ENCODE assay signal across 8 mouse cellular contexts in genomic region chr11:82746138-82746537, GRCm38 (mm10). TPM values are rescaled to one million over a fixed set of nuclear protein-coding genes. Genes with fewer than 3 reads are reported as not detected.
DNase-seq lines count a peak whose midpoint lies in the region; ATAC-seq and TF ChIP-seq lines count a peak whose summit lies in the region.
"Had no signal": no experiment of that assay in that cellular context is flagged by ENCODE, and none has a peak within 500 bp of the region (broad histone marks: within the 10 kb centered on the region; RNA-seq: fewer than 3 reads in every experiment).

No protein-coding gene starts in this region.

- H3K4me2 ChIP-seq in liver, embryonic 12.5 days: no peak overlapping the region; the same call in 1 of the 2 replicates
- H3K4me2 ChIP-seq: neural tube, embryonic 12.5 days had no signal

- peak; percentile 68 to 94 (median 80) for TF ChIP-seq CTCF in MEL (IDR thresholded peaks at IDR 0.05 in 2 of 3, conservative IDR thresholded peaks at IDR 0.05 in 1 of 3; ENCODE audit: control insufficient read depth in 1 of 3, insufficient read depth in 1 of 3, low read depth in 2 of 3, low read length in 3 of 3, poor library complexity in 1 of 3, severe bottlenecking in 1 of 3)
- TF ChIP-seq CTCF in bone marrow, adult 2 months (IDR thresholded peaks at IDR 0.05; ENCODE audit: control insufficient read depth, insufficient read depth, low read length): peak; percentile 51

- no peaks in the 10 kb centered on the region for H3K9me3 ChIP-seq in liver, embryonic 12.5 days (replicated peaks)
- H3K9me3 ChIP-seq in MEL (replicated peaks; ENCODE audit: insufficient read depth, low read length): no peaks in the 10 kb centered on the region
- H3K9me3 ChIP-seq: neural tube, embryonic 12.5 days had no signal

- no peaks in the 10 kb centered on the region; the same call in 1 of the 2 replicates for H3K79me2 ChIP-seq in MEL (ENCODE audit: control insufficient read depth, insufficient read depth, low read length, poor library complexity)

- 19% methylated on average over 6 of the region's 6 CpGs for WGBS in liver, embryonic 12.5 days (ENCODE audit: insufficient replicate concordance)
- WGBS in bone marrow, adult 2 months: 28% methylated on average over 6 of the region's 6 CpGs

- DNase-seq in liver (peak; percentile 69), MEL (ENCODE audit: low read depth, low spot score) (peak; percentile 90)
- DNase-seq in heart, postnatal 36 days: peak; percentile 61 to 68
- peak; percentile 67 for DNase-seq in thymus, postnatal 14 days

- TF ChIP-seq EP300 in MEL (IDR thresholded peaks at IDR 0.05; ENCODE audit: low read depth in 1 of 2, low read length in 2 of 2): no peak

- H3K4me3 ChIP-seq in liver, embryonic 12.5 days: no peak overlapping the region
- H3K4me3 ChIP-seq in MEL (ENCODE audit: control insufficient read depth in 1 of 2, insufficient read depth in 1 of 2, low read depth in 2 of 2, low read length in 2 of 2): peak overlapping the region; percentile 53 to 64
- H3K4me3 ChIP-seq in bone marrow, adult 2 months (replicated peaks; ENCODE audit: control insufficient read depth, low read depth, low read length): no peak overlapping the region
- H3K4me3 ChIP-seq: neural tube, embryonic 12.5 days had no signal

- TF ChIP-seq POLR2A in MEL (IDR thresholded peaks at IDR 0.05; ENCODE audit: control insufficient read depth in 1 of 2, insufficient read depth in 1 of 2, low read depth in 1 of 2, low read length in 2 of 2, poor library complexity in 1 of 2): no peak
- no peak for TF ChIP-seq POLR2A in bone marrow, adult 2 months (IDR thresholded peaks at IDR 0.05; ENCODE audit: borderline replicate concordance, control insufficient read depth, low read depth, low read length)

- no peak for ATAC-seq in liver, embryonic 12.5 days
- ATAC-seq in megakaryocyte, adult 5-6 weeks (ENCODE audit: poor library complexity, severe bottlenecking): peak; percentile 62

- intact Hi-C loops in heart, postnatal 36 days (cut with DNase I): loop anchor here (5.0 to 10.0 kb wide), 3 partner anchors 61 to 511 kb away; partner anchors contain the start of gene Rffl

- H3K4me1 ChIP-seq in liver, embryonic 12.5 days: peaks cover 9% of the 10 kb centered on the region
- peaks cover 3 to 4% of the 10 kb centered on the region in 2 experiments; a peak in 3 of 4 replicates for H3K4me1 ChIP-seq in MEL (ENCODE audit: control insufficient read depth in 1 of 2, insufficient read depth in 2 of 2, low read length in 2 of 2)
- H3K4me1 ChIP-seq in bone marrow, adult 2 months (ENCODE audit: control insufficient read depth, insufficient read depth, low read length): no peaks in the 10 kb centered on the region; the same call in 1 of the 2 replicates
- H3K4me1 ChIP-seq: neural tube, embryonic 12.5 days had no signal

- TF ChIP-seq RAD21 in MEL (IDR thresholded peaks at IDR 0.05; ENCODE audit: low read depth, low read length): peak; percentile 97

- no peak overlapping the region for H3K27ac ChIP-seq in liver, embryonic 12.5 days
- H3K27ac ChIP-seq in MEL (ENCODE audit: control insufficient read depth, low read depth, low read length): peak overlapping the region; percentile 83; the same call in 1 of the 2 replicates
- H3K27ac ChIP-seq in bone marrow, adult 2 months (ENCODE audit: control insufficient read depth, insufficient read depth, low read depth, low read length, poor library complexity): no peak overlapping the region
- H3K27ac ChIP-seq: neural tube, embryonic 12.5 days had no signal

- H3K27me3 ChIP-seq in liver, embryonic 12.5 days (replicated peaks): peaks cover 6% of the 10 kb centered on the region; the same call in 1 of the 2 replicates
- peaks cover 0 to 2% of the 10 kb centered on the region in 2 experiments; a peak in 2 of 4 replicates for H3K27me3 ChIP-seq in MEL (ENCODE audit: control insufficient read depth in 1 of 2, insufficient read depth in 2 of 2, low read length in 2 of 2)
- H3K27me3 ChIP-seq: neural tube, embryonic 12.5 days had no signal

- no peaks in the 10 kb centered on the region for H3K36me3 ChIP-seq in liver, embryonic 12.5 days
- no peaks in the 10 kb centered on the region; a peak in 1 of 4 replicates for H3K36me3 ChIP-seq in MEL (ENCODE audit: control insufficient read depth in 1 of 2, insufficient read depth in 2 of 2, low read length in 2 of 2)
- H3K36me3 ChIP-seq: neural tube, embryonic 12.5 days had no signal

- no peak overlapping the region for H3K9ac ChIP-seq in liver, embryonic 12.5 days
- no peak overlapping the region; the same call in 1 of the 2 replicates for H3K9ac ChIP-seq in MEL (ENCODE audit: control insufficient read depth, low read depth, low read length, poor library complexity, severe bottlenecking)
- H3K9ac ChIP-seq: neural tube, embryonic 12.5 days had no signal

TF ChIP-seq in MEL, 35 proteins besides CTCF, POLR2A, EP300 and RAD21:
- TF ChIP-seq USF2 (IDR thresholded peaks at IDR 0.05; ENCODE audit: borderline replicate concordance in 1 of 2, insufficient read depth in 1 of 2, low read depth in 1 of 2, low read length in 2 of 2) (no peak), MAFK (IDR thresholded peaks at IDR 0.05; ENCODE audit: borderline replicate concordance, low read depth, low read length) (no peak), ZC3H11A (IDR thresholded peaks at IDR 0.05; ENCODE audit: low read depth, low read length) (peak; percentile 90), MAZ (IDR thresholded peaks at IDR 0.05; ENCODE audit: low read depth, low read length) (no peak), MAX (IDR thresholded peaks at IDR 0.05; ENCODE audit: low read length) (peak; percentile 3; the same call in 1 of the 2 replicates), HCFC1 (IDR thresholded peaks at IDR 0.05; ENCODE audit: low read depth, low read length) (peak; percentile 54; the same call in 1 of the 2 replicates), GATA1 (IDR thresholded peaks at IDR 0.05; ENCODE audit: low read depth, low read length) (peak; percentile 50; the same call in 1 of the 2 replicates), CHD2 (IDR thresholded peaks at IDR 0.05; ENCODE audit: low read length) (no peak), ETS1 (IDR thresholded peaks at IDR 0.05; ENCODE audit: low read depth, low read length) (peak; percentile 40; the same call in 1 of the 2 replicates), TAL1 (IDR thresholded peaks at IDR 0.05; ENCODE audit: low read length) (no peak), BHLHE40 (IDR thresholded peaks at IDR 0.05; ENCODE audit: borderline replicate concordance, low read depth, low read length) (no peak), TBP (IDR thresholded peaks at IDR 0.05; ENCODE audit: low read depth, low read length) (0 out of 2 replicates have a peak, but pooled peaks have one; percentile 22), JUND (IDR thresholded peaks at IDR 0.05; ENCODE audit: low read depth, low read length) (no peak), SMC3 (IDR thresholded peaks at IDR 0.05; ENCODE audit: low read depth, low read length) (peak; percentile 89)

RNA-seq across cellular contexts. Expression of gene Cct6b, which starts 18.0 kb away (rescaled TPM):
- 0.19 and 0.47 TPM in 2 replicates for polyA plus RNA-seq in liver, embryonic 12.5 days (2016; fragmentation: Nextera tagmentation; extraction: Ambion mirVana)
- total RNA-seq in MEL (2012; rRNA removed): 0.31 and 0.33 TPM in 2 replicates
- polyA plus RNA-seq in MEL (2012; ENCODE audit: insufficient read depth in 1 of 2, insufficient read length in 2 of 2, low read depth in 1 of 2, low replicate concordance in 2 of 2, missing spikeins in 1 of 2): under 1 TPM in 1 of 2 experiments, not detected in 1; 0.21 TPM
- polyA plus RNA-seq in bone marrow, adult 2 months (2011; ENCODE audit: insufficient read depth, insufficient read length, low replicate concordance, missing spikeins): not detected in 2 replicates
- total RNA-seq in heart, postnatal 36 days (2021): under 1 TPM; 0.14 to 0.22 TPM
- 0.11 TPM in 1 of 2 replicates, not detected in the other for total RNA-seq in megakaryocyte, adult 5-6 weeks (2015)
- total RNA-seq in megakaryocyte, adult 5-6 weeks (2017): not detected in 2 replicates

RNA-seq across cellular contexts. Expression of gene Zfp830, which starts 18.0 kb away (rescaled TPM):
- 24.9 and 26.4 TPM in 2 replicates for polyA plus RNA-seq in liver, embryonic 12.5 days (2016; fragmentation: Nextera tagmentation; extraction: Ambion mirVana)
- 40.7 and 51.4 TPM in 2 replicates for total RNA-seq in MEL (2012; rRNA removed)
- 10 to 100 TPM in 1 of 2 experiments, not detected in 1; 43.4 TPM for polyA plus RNA-seq in MEL (2012; ENCODE audit: insufficient read depth in 1 of 2, insufficient read length in 2 of 2, low read depth in 1 of 2, low replicate concordance in 2 of 2, missing spikeins in 1 of 2)
- polyA plus RNA-seq in bone marrow, adult 2 months (2011; ENCODE audit: insufficient read depth, insufficient read length, low replicate concordance, missing spikeins): 22.2 and 26.4 TPM in 2 replicates
- 10 to 100 TPM; 15.0 to 15.9 TPM for total RNA-seq in heart, postnatal 36 days (2021)
- total RNA-seq in megakaryocyte, adult 5-6 weeks (2015): 13.9 and 15.6 TPM in 2 replicates
- total RNA-seq in megakaryocyte, adult 5-6 weeks (2017): 39.9 and 46.3 TPM in 2 replicates

RNA-seq across cellular contexts. Expression of gene Lig3, which starts 34.8 kb away (rescaled TPM):
- 19.7 and 19.8 TPM in 2 replicates for polyA plus RNA-seq in liver, embryonic 12.5 days (2016; fragmentation: Nextera tagmentation; extraction: Ambion mirVana)
- 48.5 and 54.0 TPM in 2 replicates for total RNA-seq in MEL (2012; rRNA removed)
- 10 to 100 TPM in 1 of 2 experiments, not detected in 1; 89.2 TPM for polyA plus RNA-seq in MEL (2012; ENCODE audit: insufficient read depth in 1 of 2, insufficient read length in 2 of 2, low read depth in 1 of 2, low replicate concordance in 2 of 2, missing spikeins in 1 of 2)
- 6.4 and 17.6 TPM in 2 replicates for polyA plus RNA-seq in bone marrow, adult 2 months (2011; ENCODE audit: insufficient read depth, insufficient read length, low replicate concordance, missing spikeins)
- total RNA-seq in heart, postnatal 36 days (2021): 10 to 100 TPM; 18.1 to 18.9 TPM
- 14.0 and 15.7 TPM in 2 replicates for total RNA-seq in megakaryocyte, adult 5-6 weeks (2015)
- total RNA-seq in megakaryocyte, adult 5-6 weeks (2017): 17.7 and 20.3 TPM in 2 replicates

Comparison
In these comparisons a context has a peak if more than half of its experiments do, and no peak if none do; other contexts are left out.
1. H3K4me3 ChIP-seq: peak in MEL (2 of 2); none in liver, embryonic 12.5 days (single experiment) and bone marrow, adult 2 months (single experiment).
2. Peak in every context shown above with its lines, with median percentiles within 50 percentile points of each other: DNase-seq.